Mouse (Mus musculus): ENCODE measurements around the gene Kcnh5. TPM values are rescaled to one million over a fixed set of nuclear protein-coding genes. Genes with fewer than 3 reads are reported as not detected.
A peak's percentile ranks its signal among the peaks of the same experiment; 100 is the strongest.

Kcnh5 gene
- polyA plus RNA-seq, 1 experiment from 2014 or later, result 0.15 TPM

DNA sequence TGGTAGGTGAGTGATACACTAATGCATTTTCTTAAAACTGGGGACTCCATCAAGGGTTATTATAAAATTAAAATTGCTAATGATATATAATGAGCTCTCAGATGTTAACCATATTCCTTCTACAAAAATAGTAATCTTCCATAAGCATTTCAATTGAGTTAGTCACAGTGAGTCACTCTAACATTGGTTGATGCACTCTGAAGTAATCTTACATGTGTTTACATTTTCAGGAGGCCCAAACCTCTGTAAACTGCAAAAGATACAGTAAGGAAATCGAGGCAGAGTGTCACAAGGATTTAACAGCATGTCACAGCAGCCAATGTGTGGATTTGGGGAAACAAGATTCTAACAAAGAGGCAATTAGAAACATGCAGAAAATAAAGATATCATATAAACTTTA lies 123.4 kb downstream of the Kcnh5 start:
- H3K27ac ChIP-seq (replicated peaks; ENCODE audit: low read depth, low read length), result no peak overlapping the region
- no peaks in the 10 kb centered on the region for H3K27me3 ChIP-seq (ENCODE audit: control insufficient read depth, insufficient read depth, low read length)
- H3K4me1 ChIP-seq (ENCODE audit: control insufficient read depth, insufficient read depth, low read length), result no peaks in the 10 kb centered on the region
- no peak overlapping the region for H3K4me3 ChIP-seq (ENCODE audit: low read depth, low read length)
- H3K4me2 ChIP-seq (ENCODE audit: low read depth, low read length), result no peak overlapping the region
- ATAC-seq (replicated peaks; ENCODE audit: insufficient number of reproducible peaks, low FRiP score, low TSS enrichment, low read depth) (no peak), DNase-seq (ENCODE audit: low spot score) (no peak)
- no peaks in the 10 kb centered on the region for H3K36me3 ChIP-seq (replicated peaks; ENCODE audit: control insufficient read depth, insufficient read depth, low read depth, low read length)
- WGBS, result 69% methylated on average over 1 of the region's 1 CpGs
- H3K9me3 ChIP-seq (replicated peaks; ENCODE audit: control insufficient read depth, low read length), result no peaks in the 10 kb centered on the region
- no peak overlapping the region for H3K9ac ChIP-seq (replicated peaks; ENCODE audit: low read length)

DNA sequence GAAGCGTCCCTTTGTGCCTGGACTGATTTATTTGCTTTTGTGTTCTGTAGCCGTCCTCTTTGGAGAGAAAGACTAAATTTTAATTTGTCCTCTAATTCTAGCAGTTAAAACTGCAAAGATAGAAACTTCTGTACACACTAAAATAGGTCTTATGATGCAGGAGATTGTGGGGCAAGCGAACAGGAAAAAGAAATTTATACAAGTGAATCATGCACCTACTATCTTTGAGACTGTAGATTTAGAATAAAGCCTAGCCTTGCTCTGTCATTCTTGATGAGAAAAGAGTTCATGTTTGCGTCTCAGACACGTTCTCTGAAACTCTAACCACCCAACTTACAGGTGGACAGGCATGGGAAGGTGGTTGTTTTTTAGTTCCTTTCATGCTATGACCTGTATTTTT lies 140.4 kb downstream of the Kcnh5 start:
- DNase-seq (ENCODE audit: low spot score) (no peak), ATAC-seq (replicated peaks; ENCODE audit: insufficient number of reproducible peaks, low FRiP score, low TSS enrichment, low read depth) (no peak)
- Histone ChIP-seq H3K9me3 (replicated peaks; ENCODE audit: control insufficient read depth, low read length) (no peaks in the 10 kb centered on the region), H3K9ac (replicated peaks; ENCODE audit: low read length) (no peak overlapping the region), H3K27me3 (ENCODE audit: control insufficient read depth, insufficient read depth, low read length) (no peaks in the 10 kb centered on the region), H3K4me3 (ENCODE audit: low read depth, low read length) (no peak overlapping the region), H3K36me3 (replicated peaks; ENCODE audit: control insufficient read depth, insufficient read depth, low read depth, low read length) (no peaks in the 10 kb centered on the region), H3K27ac (replicated peaks; ENCODE audit: low read depth, low read length) (no peak overlapping the region), H3K4me1 (ENCODE audit: control insufficient read depth, insufficient read depth, low read length) (no peaks in the 10 kb centered on the region), H3K4me2 (ENCODE audit: low read depth, low read length) (no peak overlapping the region)
- WGBS, result 87% methylated on average over 5 of the region's 5 CpGs

DNA sequence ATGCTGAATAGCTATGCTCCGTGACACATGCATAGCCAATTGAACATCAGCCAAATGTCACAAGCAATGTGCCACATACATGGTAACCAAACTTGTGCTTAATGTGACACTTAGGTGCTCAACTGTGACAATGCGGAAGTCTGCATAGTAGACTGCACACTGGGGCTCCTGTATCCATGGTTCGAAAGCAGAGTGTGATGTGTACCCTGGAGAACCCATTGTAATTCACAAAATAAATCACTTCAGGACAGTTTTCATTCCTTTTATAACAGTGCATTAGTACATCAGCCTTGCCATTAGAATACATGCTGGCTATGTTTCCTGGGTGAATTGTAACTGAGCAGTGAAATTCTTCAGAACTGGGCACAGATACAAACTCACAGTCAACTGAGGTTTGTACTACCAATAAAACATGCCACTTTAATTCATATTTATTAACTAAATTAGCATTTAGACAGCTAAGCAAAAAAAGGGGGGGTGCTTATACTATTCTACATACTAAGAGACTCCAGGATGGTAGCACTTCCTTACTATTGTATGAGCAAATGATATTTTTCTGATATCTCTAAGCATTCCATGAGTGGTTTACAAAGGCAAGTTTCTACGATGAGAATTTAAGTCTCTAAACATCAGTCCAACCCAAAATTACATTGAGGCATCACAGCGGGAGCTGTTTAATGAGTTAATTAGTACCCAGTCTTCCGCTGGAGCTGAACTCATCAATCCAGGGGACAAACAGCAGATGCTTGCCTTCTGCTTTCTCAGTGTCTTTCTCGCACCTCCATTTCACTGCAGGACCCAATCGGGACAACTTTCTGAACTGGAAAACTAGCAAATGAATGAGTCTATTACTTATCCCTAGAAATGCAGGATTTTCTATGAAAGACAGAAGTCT lies 144.9 kb downstream of the Kcnh5 start:
- 84% methylated on average over 8 of the region's 8 CpGs for WGBS
- no peak for ATAC-seq (replicated peaks; ENCODE audit: insufficient number of reproducible peaks, low FRiP score, low TSS enrichment, low read depth)

DNA sequence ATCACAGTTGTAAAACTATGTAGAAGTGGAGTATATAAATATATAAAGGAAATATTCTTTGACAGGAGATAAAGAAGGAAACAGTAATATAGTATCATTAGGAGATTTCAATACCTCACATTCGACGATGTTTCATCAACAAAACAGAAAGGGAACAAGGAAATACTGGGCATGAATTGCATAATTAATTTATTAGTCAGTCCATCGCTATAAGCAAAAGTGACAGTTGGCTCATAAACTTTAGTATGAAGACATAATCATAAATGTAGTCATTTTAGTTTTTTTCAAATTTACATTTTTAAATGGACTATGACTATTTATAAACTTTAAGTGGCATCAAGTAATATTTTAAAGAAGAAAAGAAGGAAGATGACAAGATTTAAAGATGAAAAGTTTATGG lies 205.9 kb downstream of the Kcnh5 start:
- Histone ChIP-seq H3K4me3 (ENCODE audit: low read depth, low read length) (no peak overlapping the region), H3K4me2 (ENCODE audit: low read depth, low read length) (no peak overlapping the region), H3K36me3 (replicated peaks; ENCODE audit: control insufficient read depth, insufficient read depth, low read depth, low read length) (no peaks in the 10 kb centered on the region), H3K9me3 (replicated peaks; ENCODE audit: control insufficient read depth, low read length) (no peaks in the 10 kb centered on the region), H3K27ac (replicated peaks; ENCODE audit: low read depth, low read length) (no peak overlapping the region), H3K9ac (replicated peaks; ENCODE audit: low read length) (no peak overlapping the region), H3K27me3 (ENCODE audit: control insufficient read depth, insufficient read depth, low read length) (no peaks in the 10 kb centered on the region), H3K4me1 (ENCODE audit: control insufficient read depth, insufficient read depth, low read length) (no peaks in the 10 kb centered on the region)
- DNase-seq (ENCODE audit: low spot score), result no peak
- ATAC-seq (replicated peaks; ENCODE audit: insufficient number of reproducible peaks, low FRiP score, low TSS enrichment, low read depth), result no peak
- 91% methylated on average over 3 of the region's 3 CpGs for WGBS

More for the DNA sequence above, 144.9 kb downstream of the Kcnh5 start:
- Histone ChIP-seq H3K36me3 (replicated peaks; ENCODE audit: control insufficient read depth, insufficient read depth, low read depth, low read length) (no peaks in the 10 kb centered on the region), H3K27me3 (ENCODE audit: control insufficient read depth, insufficient read depth, low read length) (no peaks in the 10 kb centered on the region), H3K9ac (replicated peaks; ENCODE audit: low read length) (no peak overlapping the region), H3K4me3 (ENCODE audit: low read depth, low read length) (no peak overlapping the region), H3K27ac (replicated peaks; ENCODE audit: low read depth, low read length) (no peak overlapping the region), H3K9me3 (replicated peaks; ENCODE audit: control insufficient read depth, low read length) (no peaks in the 10 kb centered on the region), H3K4me1 (ENCODE audit: control insufficient read depth, insufficient read depth, low read length) (no peaks in the 10 kb centered on the region), H3K4me2 (ENCODE audit: low read depth, low read length) (no peak overlapping the region)
- no peak for DNase-seq (ENCODE audit: low spot score)

DNA sequence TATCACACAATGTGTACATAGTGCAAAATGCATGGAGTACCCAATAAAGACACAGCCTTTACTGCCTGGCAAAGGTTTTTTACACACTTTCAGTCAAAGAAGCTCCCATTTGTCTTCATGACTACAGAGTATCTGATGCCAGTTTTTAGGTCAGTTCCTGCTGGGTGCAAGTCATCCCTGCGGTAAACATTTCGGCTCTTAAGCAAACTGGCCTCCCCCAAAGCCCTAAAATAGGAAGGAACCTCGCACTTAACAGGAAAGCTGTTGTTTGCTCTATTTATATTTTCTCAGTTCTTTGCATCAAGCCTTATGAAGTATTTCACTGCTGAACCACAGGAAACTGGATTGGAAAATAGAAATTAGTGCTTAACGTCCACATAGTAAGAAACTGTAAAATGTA lies 207.7 kb downstream of the Kcnh5 start:
- 76% methylated on average over 4 of the region's 4 CpGs for WGBS
- DNase-seq (ENCODE audit: low spot score), result no peak
- Histone ChIP-seq H3K4me1 (ENCODE audit: control insufficient read depth, insufficient read depth, low read length) (no peaks in the 10 kb centered on the region), H3K4me3 (ENCODE audit: low read depth, low read length) (no peak overlapping the region), H3K27ac (replicated peaks; ENCODE audit: low read depth, low read length) (no peak overlapping the region), H3K4me2 (ENCODE audit: low read depth, low read length) (no peak overlapping the region), H3K9ac (replicated peaks; ENCODE audit: low read length) (no peak overlapping the region), H3K27me3 (ENCODE audit: control insufficient read depth, insufficient read depth, low read length) (no peaks in the 10 kb centered on the region), H3K36me3 (replicated peaks; ENCODE audit: control insufficient read depth, insufficient read depth, low read depth, low read length) (no peaks in the 10 kb centered on the region), H3K9me3 (replicated peaks; ENCODE audit: control insufficient read depth, low read length) (no peaks in the 10 kb centered on the region)
- no peak for ATAC-seq (replicated peaks; ENCODE audit: insufficient number of reproducible peaks, low FRiP score, low TSS enrichment, low read depth)

DNA sequence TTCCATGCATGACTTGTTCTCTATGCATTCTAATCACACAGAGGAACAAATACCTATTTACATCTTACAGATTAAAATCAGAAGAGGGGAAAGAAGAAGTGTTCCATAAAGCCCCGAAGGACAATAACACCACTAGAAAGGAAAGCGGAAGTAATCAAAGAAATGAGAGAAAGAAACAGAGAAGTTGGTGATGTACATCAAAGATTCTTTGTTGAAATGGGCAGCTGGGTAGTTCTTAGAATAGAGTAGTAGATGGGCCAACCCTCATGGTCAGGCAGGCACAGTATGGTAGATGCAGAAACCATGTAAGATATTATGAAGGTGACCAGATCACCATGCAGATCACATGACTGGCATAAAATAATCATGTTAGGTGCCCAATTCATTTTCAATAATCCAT lies 210.9 kb downstream of the Kcnh5 start:
- Histone ChIP-seq H3K9me3 (replicated peaks; ENCODE audit: control insufficient read depth, low read length) (no peaks in the 10 kb centered on the region), H3K27ac (replicated peaks; ENCODE audit: low read depth, low read length) (no peak overlapping the region), H3K9ac (replicated peaks; ENCODE audit: low read length) (no peak overlapping the region), H3K4me2 (ENCODE audit: low read depth, low read length) (no peak overlapping the region), H3K4me3 (ENCODE audit: low read depth, low read length) (no peak overlapping the region), H3K27me3 (ENCODE audit: control insufficient read depth, insufficient read depth, low read length) (no peaks in the 10 kb centered on the region), H3K36me3 (replicated peaks; ENCODE audit: control insufficient read depth, insufficient read depth, low read depth, low read length) (no peaks in the 10 kb centered on the region), H3K4me1 (ENCODE audit: control insufficient read depth, insufficient read depth, low read length) (no peaks in the 10 kb centered on the region)
- no peak for ATAC-seq (replicated peaks; ENCODE audit: insufficient number of reproducible peaks, low FRiP score, low TSS enrichment, low read depth)
- WGBS, result 91% methylated on average over 2 of the region's 2 CpGs
- no peak for DNase-seq (ENCODE audit: low spot score)

DNA sequence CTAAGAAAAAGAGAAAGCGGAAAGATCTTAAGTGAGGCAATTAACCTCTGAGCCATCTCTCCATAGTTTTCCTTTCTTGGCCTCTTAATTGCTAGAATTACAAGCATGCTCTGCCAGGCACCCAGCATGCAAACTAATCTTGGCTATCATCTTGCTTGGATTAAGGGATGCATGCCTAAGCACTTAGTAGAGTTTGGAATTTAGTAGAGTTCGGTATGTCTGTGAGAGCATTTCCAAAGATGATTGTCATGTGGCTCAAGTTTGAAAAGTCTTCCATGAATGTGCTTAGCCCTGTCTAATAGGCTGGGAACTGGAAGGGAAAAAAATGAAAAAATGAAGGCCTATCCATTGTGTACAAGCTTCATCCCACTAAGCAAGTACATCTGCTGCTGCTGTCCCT lies 224.5 kb downstream of the Kcnh5 start:
- Histone ChIP-seq H3K9ac (replicated peaks; ENCODE audit: low read length) (no peak overlapping the region), H3K27ac (replicated peaks; ENCODE audit: low read depth, low read length) (no peak overlapping the region), H3K36me3 (replicated peaks; ENCODE audit: control insufficient read depth, insufficient read depth, low read depth, low read length) (no peaks in the 10 kb centered on the region), H3K4me1 (ENCODE audit: control insufficient read depth, insufficient read depth, low read length) (no peaks in the 10 kb centered on the region), H3K27me3 (ENCODE audit: control insufficient read depth, insufficient read depth, low read length) (no peaks in the 10 kb centered on the region), H3K4me3 (ENCODE audit: low read depth, low read length) (no peak overlapping the region), H3K9me3 (replicated peaks; ENCODE audit: control insufficient read depth, low read length) (no peaks in the 10 kb centered on the region), H3K4me2 (ENCODE audit: low read depth, low read length) (no peak overlapping the region)
- DNase-seq (ENCODE audit: low spot score), result peak; percentile 14
- WGBS, result 57% methylated on average over 2 of the region's 2 CpGs
- no peak for ATAC-seq (replicated peaks; ENCODE audit: insufficient number of reproducible peaks, low FRiP score, low TSS enrichment, low read depth)
